Mouse (Mus musculus): ENCODE measurements around the gene Creb5. TPM values are rescaled to one million over a fixed set of nuclear protein-coding genes. Genes with fewer than 3 reads are reported as not detected.

The Creb5 gene
- total RNA-seq, 2 experiments from 2014 or later: 2.9 to 4.7 TPM

DNA sequence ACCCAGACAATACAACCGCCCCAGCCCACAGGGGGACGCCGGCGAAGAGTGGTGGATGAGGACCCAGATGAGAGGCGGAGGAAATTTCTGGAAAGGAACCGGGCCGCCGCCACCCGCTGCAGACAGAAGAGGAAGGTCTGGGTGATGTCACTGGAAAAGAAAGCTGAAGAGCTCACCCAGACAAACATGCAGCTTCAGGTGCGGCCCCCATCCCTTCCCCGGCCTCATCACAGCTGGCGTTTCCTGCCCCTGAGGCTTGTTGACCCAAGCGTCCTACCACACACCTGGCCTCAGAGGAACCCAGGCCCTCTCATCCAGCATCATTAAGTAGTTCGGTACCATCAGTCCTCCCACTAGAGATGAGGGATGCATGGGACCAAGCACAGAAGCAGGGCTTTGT, 398.3 kb downstream of the Creb5 start:
- intact Hi-C loops (cut with DNase I): no loop called here
- Histone ChIP-seq H3K4me3 (no peak overlapping the region), H3K27ac (no peak overlapping the region)
- DNase-seq (ENCODE audit: extremely low spot score in 1 of 2, low spot score in 2 of 2): no peak
- no peak for TF ChIP-seq CTCF (IDR thresholded peaks at IDR 0.05)

DNA sequence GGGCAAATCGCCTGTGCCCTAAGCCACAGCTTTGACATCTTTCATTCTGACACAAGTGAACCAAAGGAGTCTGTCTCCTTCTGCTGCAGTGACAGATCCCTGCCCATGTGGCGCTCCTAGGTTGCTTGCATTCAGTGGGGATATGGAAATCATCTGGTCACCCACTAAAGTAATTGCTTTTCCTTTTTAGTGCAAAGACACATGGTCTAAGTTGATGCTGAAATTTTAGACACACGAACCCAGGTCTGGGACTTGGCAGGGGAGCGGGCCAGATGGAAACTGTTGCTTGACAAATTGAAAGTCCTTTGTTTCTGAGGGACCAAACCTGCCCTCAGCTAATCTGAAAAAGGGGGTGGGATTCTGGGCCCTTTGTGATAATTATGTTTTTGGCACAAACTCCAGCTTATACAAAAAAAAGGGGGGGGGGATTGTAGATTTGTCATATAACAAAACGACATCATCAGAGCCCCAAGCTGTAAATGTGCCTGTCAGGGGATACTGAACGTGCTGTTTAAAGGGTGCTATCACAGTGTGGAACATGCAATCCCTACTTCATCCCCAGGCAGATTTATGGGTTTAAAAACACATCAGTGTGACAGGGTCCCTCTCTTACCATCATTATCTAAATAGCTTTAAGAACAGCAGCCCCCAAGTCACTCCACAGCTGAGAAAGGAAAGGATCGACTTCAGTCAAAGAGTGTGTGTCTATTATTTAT, 401.9 kb downstream of the Creb5 start:
- Histone ChIP-seq H3K27ac (no peak overlapping the region), H3K4me3 (no peak overlapping the region)
- TF ChIP-seq CTCF (IDR thresholded peaks at IDR 0.05): no peak
- intact Hi-C loops (cut with DNase I): no loop called here
- no peak for DNase-seq (ENCODE audit: extremely low spot score in 1 of 2, low spot score in 2 of 2)

GRCm38 (mm10) chr6:53691006-53691405, 403.9 kb downstream of the Creb5 start:
- Histone ChIP-seq H3K4me3 (no peak overlapping the region), H3K27ac (no peak overlapping the region)
- no peak for DNase-seq (ENCODE audit: extremely low spot score in 1 of 2, low spot score in 2 of 2)
- no peak for TF ChIP-seq CTCF (IDR thresholded peaks at IDR 0.05)
- intact Hi-C loops (cut with DNase I): no loop called here

GRCm38 (mm10) chr6:53695216-53695615, 408.1 kb downstream of the Creb5 start:
- TF ChIP-seq CTCF (IDR thresholded peaks at IDR 0.05): no peak
- intact Hi-C loops (cut with DNase I): no loop called here
- Histone ChIP-seq H3K27ac (no peak overlapping the region), H3K4me3 (no peak overlapping the region)
- no peak for DNase-seq (ENCODE audit: extremely low spot score in 1 of 2, low spot score in 2 of 2)

GRCm38 (mm10) chr6:53696471-53696870, 409.4 kb downstream of the Creb5 start:
- DNase-seq (ENCODE audit: extremely low spot score in 1 of 2, low spot score in 2 of 2): no peak
- no peak overlapping the region for H3K4me3 ChIP-seq
- H3K27ac ChIP-seq: no peak overlapping the region
- no peak for TF ChIP-seq CTCF (IDR thresholded peaks at IDR 0.05)
- intact Hi-C loops (cut with DNase I): no loop called here

- no peak overlapping the region for H3K4me3 ChIP-seq
- intact Hi-C loops (cut with DNase I): no loop called here
- no peak for TF ChIP-seq CTCF (IDR thresholded peaks at IDR 0.05)
- no peak for DNase-seq (ENCODE audit: extremely low spot score in 1 of 2, low spot score in 2 of 2)
- no peak overlapping the region for H3K27ac ChIP-seq
Measured at GRCm38 (mm10) chr6:53696921-53697320, 409.9 kb downstream of the Creb5 start.

- no peak overlapping the region for H3K27ac ChIP-seq
- intact Hi-C loops (cut with DNase I): no loop called here
- DNase-seq (ENCODE audit: extremely low spot score in 1 of 2, low spot score in 2 of 2): no peak
Measured at GRCm38 (mm10) chr6:53698128-53698749, 411.2 kb downstream of the Creb5 start.

DNA sequence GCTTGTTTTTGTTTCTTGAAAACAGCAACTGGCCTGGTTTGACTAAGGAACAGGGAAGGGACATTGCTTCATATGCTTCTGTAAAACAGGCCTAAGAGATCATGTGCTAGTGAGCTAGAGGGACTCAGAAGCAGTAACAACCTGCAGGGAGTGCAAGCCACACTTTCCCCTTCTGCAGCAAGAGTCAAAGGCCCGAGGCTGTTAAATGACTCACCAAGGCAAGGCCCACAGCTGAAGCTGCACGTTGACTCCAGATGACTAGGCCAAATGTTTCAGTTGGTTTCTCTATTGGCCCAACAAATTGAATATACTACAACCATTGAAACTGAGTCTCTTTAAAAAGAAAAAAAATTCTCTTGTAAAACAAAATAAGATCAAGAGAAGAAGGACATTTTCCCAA, 417.4 kb downstream of the Creb5 start:
- Histone ChIP-seq H3K4me3 (no peak overlapping the region), H3K27ac (no peak overlapping the region)
- no peak for TF ChIP-seq CTCF (IDR thresholded peaks at IDR 0.05)
- no peak for DNase-seq (ENCODE audit: extremely low spot score in 1 of 2, low spot score in 2 of 2)
- intact Hi-C loops (cut with DNase I): no loop called here

More at GRCm38 (mm10) chr6:53698128-53698749, 411.2 kb downstream of the Creb5 start:
- no peak overlapping the region for H3K4me3 ChIP-seq
- no peak for TF ChIP-seq CTCF (IDR thresholded peaks at IDR 0.05)

DNA sequence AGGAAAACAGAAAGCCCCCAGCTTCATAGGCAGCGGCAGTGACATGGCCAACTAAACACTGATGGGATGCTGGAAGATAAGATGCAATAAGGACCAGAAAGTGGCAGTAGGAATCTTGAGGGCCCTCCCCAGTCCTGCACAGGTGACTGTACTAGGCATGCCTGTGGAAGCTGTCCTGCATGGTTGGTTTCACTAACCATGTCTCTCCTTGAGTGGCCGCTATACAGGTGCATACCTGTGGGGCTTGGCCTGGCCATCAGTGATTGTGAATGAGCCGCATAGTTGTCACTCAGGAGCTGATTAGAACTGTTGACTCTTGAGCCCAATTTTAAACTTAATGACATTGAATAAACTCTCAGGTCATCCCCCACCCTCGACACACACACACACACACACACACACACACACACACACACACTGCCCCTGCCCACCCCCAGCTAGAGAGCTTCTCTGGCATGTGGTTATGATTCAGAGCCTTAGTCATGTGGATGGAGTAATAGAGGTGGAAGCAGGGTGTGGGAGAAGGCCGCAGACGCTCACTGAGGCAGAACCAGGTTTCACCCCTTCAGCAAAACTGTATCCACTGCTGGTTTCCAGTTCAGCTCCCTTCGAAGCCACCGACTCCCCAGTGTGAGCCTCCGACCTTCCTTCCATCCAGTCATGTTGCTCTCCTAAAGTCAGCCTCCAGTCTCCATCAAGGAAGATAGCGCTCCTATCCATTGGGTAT, 419.7 kb downstream of the Creb5 start:
- intact Hi-C loops (cut with DNase I): no loop called here
- Histone ChIP-seq H3K4me3 (no peak overlapping the region), H3K27ac (no peak overlapping the region)
- TF ChIP-seq CTCF (IDR thresholded peaks at IDR 0.05): no peak
- DNase-seq (ENCODE audit: extremely low spot score in 1 of 2, low spot score in 2 of 2): no peak

- TF ChIP-seq CTCF (IDR thresholded peaks at IDR 0.05): no peak
- DNase-seq (ENCODE audit: extremely low spot score in 1 of 2, low spot score in 2 of 2): no peak
- intact Hi-C loops (cut with DNase I): no loop called here
- Histone ChIP-seq H3K27ac (no peak overlapping the region), H3K4me3 (no peak overlapping the region)
Measured at GRCm38 (mm10) chr6:53707795-53708194, 420.7 kb downstream of the Creb5 start.

- intact Hi-C loops (cut with DNase I): no loop called here
- Histone ChIP-seq H3K27ac (no peak overlapping the region), H3K4me3 (no peak overlapping the region)
- no peak for TF ChIP-seq CTCF (IDR thresholded peaks at IDR 0.05)
- DNase-seq (ENCODE audit: extremely low spot score in 1 of 2, low spot score in 2 of 2): no peak
Measured at GRCm38 (mm10) chr6:53709694-53710442, 422.8 kb downstream of the Creb5 start.

GRCm38 (mm10) chr6:53710560-53710959, 423.5 kb downstream of the Creb5 start:
- intact Hi-C loops (cut with DNase I): no loop called here
- DNase-seq (ENCODE audit: extremely low spot score in 1 of 2, low spot score in 2 of 2): no peak
- no peak overlapping the region for H3K4me3 ChIP-seq
- TF ChIP-seq CTCF (IDR thresholded peaks at IDR 0.05): no peak
- no peak overlapping the region for H3K27ac ChIP-seq

Data from left cerebral cortex, adult 2 months (tissue).